Mouse (Mus musculus) monocyte, adult 2 months (primary cell): ENCODE measurements around the gene Gm20838.
"Not testable (repeated sequence)": the region's sequence is repeated elsewhere in the genome, so short reads cannot be mapped to it uniquely, and the experiment has no call there.

Experiments
- DNase-seq, 2 experiments: peaks; one replicate each; pipeline ENCODE4 v3.0.0; 2022; ENCODE audit warnings: low spot score in 2 of 2, low read depth in 1 of 2

Gene Gm20838

GRCm38 (mm10) chrY:33543064-33543463, at the start of gene Gm20838:
TSS of gene Gm20838 (minus strand) at chrY:33543164.
- not testable (repeated sequence) for DNase-seq
